Comparison of ENCODE assay signal across 10 mouse cellular contexts in genomic region chr19:6552302-6553028, GRCm38 (mm10). TPM values are rescaled to one million over a fixed set of nuclear protein-coding genes. Genes with fewer than 3 reads are reported as not detected.
DNase-seq lines count a peak whose midpoint lies in the region; TF ChIP-seq lines count a peak whose summit lies in the region.
"Had no signal": no experiment of that assay in that cellular context is flagged by ENCODE, and none has a peak within 500 bp of the region (broad histone marks: within the 10 kb centered on the region; RNA-seq: fewer than 3 reads in every experiment).

No protein-coding gene starts in this region.

- DNase-seq in heart, postnatal 14 days, result peak; percentile 18 to 55
- no peak for DNase-seq in heart, adult 9 months (ENCODE audit: low spot score in 2 of 2)
- peak; percentile 58 for DNase-seq in adrenal gland, adult 8-10 months
- peak; percentile 60 for DNase-seq in embryo, embryonic 9.5 days (ENCODE audit: extremely low spot score)
- peak; percentile 86 to 91 for DNase-seq in kidney, postnatal 25 days
- peak; percentile 28 to 72 for DNase-seq in natural killer cell, adult 2 months (ENCODE audit: low spot score in 2 of 2)
- DNase-seq in thymus, postnatal 4 days, result peak; percentile 74

- intact Hi-C loops in heart, postnatal 14 days (cut with DNase I), result no loop called here

- H3K79me3 ChIP-seq in C2C12 (ENCODE audit: low read depth), result no peaks in the 10 kb centered on the region

- H3K36me3 ChIP-seq in C2C12 (ENCODE audit: control insufficient read depth, insufficient read depth), result no peaks in the 10 kb centered on the region
- H3K36me3 ChIP-seq: embryonic facial prominence, embryonic 12.5 days had no signal

- TF ChIP-seq CTCF in C2C12 (IDR thresholded peaks at IDR 0.05; ENCODE audit: control insufficient read depth, insufficient read depth, insufficient read length), result peak; percentile 28

- peaks cover 17% of the 10 kb centered on the region for H3K27me3 ChIP-seq in C2C12 (ENCODE audit: control insufficient read depth, insufficient read depth, insufficient read length)
- H3K27me3 ChIP-seq: embryonic facial prominence, embryonic 12.5 days had no signal

- H3ac ChIP-seq in C2C12 (ENCODE audit: control insufficient read depth, insufficient read length, low read depth), result no peak overlapping the region

- no peak overlapping the region for H3K4me3 ChIP-seq in C2C12 (ENCODE audit: insufficient read depth, poor library complexity, severe bottlenecking)
- H3K4me3 ChIP-seq: embryonic facial prominence, embryonic 12.5 days had no signal

- no peaks in the 10 kb centered on the region for H3K79me2 ChIP-seq in C2C12 (ENCODE audit: control insufficient read depth, insufficient read depth)

TF ChIP-seq in C2C12, 6 proteins besides CTCF, POLR2A, EP300 and RAD21:
- TF ChIP-seq USF1 (IDR thresholded peaks at IDR 0.05; ENCODE audit: low read depth) (no peak), FOSL1 (IDR thresholded peaks at IDR 0.05; ENCODE audit: insufficient read depth, low read length, poor library complexity, severe bottlenecking) (no peak), MAX (IDR thresholded peaks at IDR 0.05) (no peak), MYOD1 (IDR thresholded peaks at IDR 0.05; ENCODE audit: control insufficient read depth, insufficient read length, low read depth) (no peak), MYOG (IDR thresholded peaks at IDR 0.05; ENCODE audit: control insufficient read depth, extremely low read depth, insufficient read length) (no peak), CEBPB (IDR thresholded peaks at IDR 0.05; ENCODE audit: low read depth) (no peak)

RNA-seq across cellular contexts. Expression of gene Slc22a12, which starts 9.6 kb away (rescaled TPM):
- total RNA-seq in heart, postnatal 14 days (2021), result not detected
- not detected for polyA plus RNA-seq in C2C12 (2012; fragmentation: generic; extraction: Trizol)
- under 1 TPM in 1 of 4 experiments, not detected in 3; 0.31 TPM for total RNA-seq in adrenal gland, adult 8-10 months (2022)
- polyA plus RNA-seq: embryonic facial prominence, embryonic 12.5 days; limb, embryonic 14.5 days had no signal

Comparison
In these comparisons a context has a peak if more than half of its experiments do, and no peak if none do; other contexts are left out.
1. DNase-seq: peak in heart, postnatal 14 days (2 of 2), adrenal gland, adult 8-10 months (single experiment), embryo, embryonic 9.5 days (single experiment), kidney, postnatal 25 days (2 of 2), natural killer cell, adult 2 months (2 of 2) and thymus, postnatal 4 days (single experiment); none in heart, adult 9 months (0 of 2).